Mouse (Mus musculus): ENCODE data around the gene Zbtb46. TPM values are rescaled to one million over a fixed set of nuclear protein-coding genes. Genes with fewer than 3 reads are reported as not detected.

The Zbtb46 gene
- total RNA-seq, 2 experiments from 2014 or later: 8.0 to 8.4 TPM

- peak; percentile 87 to 91 for DNase-seq (ENCODE audit: low spot score in 2 of 2)
Measured at GRCm38 (mm10) chr2:181364860-181365596, 94.2 kb downstream of the Zbtb46 start, which contains the start of the genes Zgpat and Arfrp1. Gene Zgpat, plus strand, starts transcription at chr2:181364928. Gene Arfrp1, minus strand, starts transcription at chr2:181365404.

- no peak for DNase-seq (ENCODE audit: low spot score in 2 of 2)
Measured at GRCm38 (mm10) chr2:181364487-181364859, 94.8 kb downstream of the Zbtb46 start.

- no peak for DNase-seq (ENCODE audit: low spot score in 2 of 2)
Measured at GRCm38 (mm10) chr2:181363946-181364345, 95.3 kb downstream of the Zbtb46 start.

- no peak for DNase-seq (ENCODE audit: low spot score in 2 of 2)
Measured at GRCm38 (mm10) chr2:181356780-181357179, 102.4 kb downstream of the Zbtb46 start.

- DNase-seq (ENCODE audit: low spot score in 2 of 2): no peak
Measured at GRCm38 (mm10) chr2:181342766-181343165, 116.5 kb downstream of the Zbtb46 start.

- DNase-seq (ENCODE audit: low spot score in 2 of 2): no peak
Measured at GRCm38 (mm10) chr2:181340426-181340825, 118.8 kb downstream of the Zbtb46 start.

Other genes with a start within 250 kb of the Zbtb46 start
- under 1 TPM; 0.15 to 0.40 TPM for gene Srms, start 246.2 kb downstream of the Zbtb46 start, total RNA-seq (2021)
- under 1 TPM in 1 of 2 experiments, not detected in 1; 0.22 TPM for gene Fndc11, start 239.4 kb downstream of the Zbtb46 start, total RNA-seq (2021)
- 1 to 10 TPM; 1.9 to 2.5 TPM for gene Helz2, start 217.4 kb downstream of the Zbtb46 start, total RNA-seq (2021)
- gene Gmeb2, start 171.4 kb downstream of the Zbtb46 start, total RNA-seq (2021): 10 to 100 TPM; 17.9 to 18.1 TPM
- 100 to 1,000 TPM; 560 to 580 TPM for gene Stmn3, start 144.9 kb downstream of the Zbtb46 start, total RNA-seq (2021)
- 10 to 100 TPM; 25.3 to 28.8 TPM for gene Rtel1, start 139.7 kb downstream of the Zbtb46 start, total RNA-seq (2021)
- gene Zgpat, start 94.5 kb downstream of the Zbtb46 start, total RNA-seq (2021): 10 to 100 TPM; 70.2 to 71.1 TPM
- 10 to 100 TPM; 41.1 to 46.0 TPM for gene Arfrp1, start 94.0 kb downstream of the Zbtb46 start, total RNA-seq (2021)
- gene Lime1, start 79.3 kb downstream of the Zbtb46 start, total RNA-seq (2021): 10 to 100 TPM; 37.1 to 43.2 TPM
- gene Abhd16b, start 33.8 kb upstream of the Zbtb46 start, total RNA-seq (2021): not detected
- gene Tpd52l2, start 37.7 kb upstream of the Zbtb46 start, total RNA-seq (2021): 10 to 100 TPM; 71.5 to 78.4 TPM
- 100 to 1,000 TPM; 274 to 282 TPM for gene Dnajc5, start 61.1 kb upstream of the Zbtb46 start, total RNA-seq (2021)
- 10 to 100 TPM; 54.2 to 63.3 TPM for gene Uckl1, start 125.5 kb upstream of the Zbtb46 start, total RNA-seq (2021)
- 10 to 100 TPM; 60.9 to 61.6 TPM for gene Prpf6, start 132.4 kb upstream of the Zbtb46 start, total RNA-seq (2021)
- 10 to 100 TPM; 81.0 to 88.4 TPM for gene Zfp512b, start 133.4 kb upstream of the Zbtb46 start, total RNA-seq (2021)
- gene Samd10, start 139.8 kb upstream of the Zbtb46 start, total RNA-seq (2021): 10 to 100 TPM; 12.0 to 13.2 TPM
- gene Gm29797, start 197.6 kb upstream of the Zbtb46 start, total RNA-seq (2021): 1 to 10 TPM in 1 of 2 experiments, under 1 TPM in 1; 0.91 to 2.1 TPM
- gene Sox18, start 212.2 kb upstream of the Zbtb46 start, total RNA-seq (2021): 10 to 100 TPM; 11.3 to 12.6 TPM
- gene Tcea2, start 220.9 kb upstream of the Zbtb46 start, total RNA-seq (2021): 10 to 100 TPM; 48.3 to 55.1 TPM
- gene Rgs19, start 234.6 kb upstream of the Zbtb46 start, total RNA-seq (2021): 10 to 100 TPM; 41.7 to 47.2 TPM
- gene Lkaaear1, start 239.0 kb upstream of the Zbtb46 start, total RNA-seq (2021): not detected

Measured in layer of hippocampus, adult 18-20 months (tissue).